Mouse (Mus musculus): Measurements from ENCODE around the gene Tom1.
A peak's percentile ranks its signal among the peaks of the same experiment; 100 is the strongest.

Gene Tom1

DNA sequence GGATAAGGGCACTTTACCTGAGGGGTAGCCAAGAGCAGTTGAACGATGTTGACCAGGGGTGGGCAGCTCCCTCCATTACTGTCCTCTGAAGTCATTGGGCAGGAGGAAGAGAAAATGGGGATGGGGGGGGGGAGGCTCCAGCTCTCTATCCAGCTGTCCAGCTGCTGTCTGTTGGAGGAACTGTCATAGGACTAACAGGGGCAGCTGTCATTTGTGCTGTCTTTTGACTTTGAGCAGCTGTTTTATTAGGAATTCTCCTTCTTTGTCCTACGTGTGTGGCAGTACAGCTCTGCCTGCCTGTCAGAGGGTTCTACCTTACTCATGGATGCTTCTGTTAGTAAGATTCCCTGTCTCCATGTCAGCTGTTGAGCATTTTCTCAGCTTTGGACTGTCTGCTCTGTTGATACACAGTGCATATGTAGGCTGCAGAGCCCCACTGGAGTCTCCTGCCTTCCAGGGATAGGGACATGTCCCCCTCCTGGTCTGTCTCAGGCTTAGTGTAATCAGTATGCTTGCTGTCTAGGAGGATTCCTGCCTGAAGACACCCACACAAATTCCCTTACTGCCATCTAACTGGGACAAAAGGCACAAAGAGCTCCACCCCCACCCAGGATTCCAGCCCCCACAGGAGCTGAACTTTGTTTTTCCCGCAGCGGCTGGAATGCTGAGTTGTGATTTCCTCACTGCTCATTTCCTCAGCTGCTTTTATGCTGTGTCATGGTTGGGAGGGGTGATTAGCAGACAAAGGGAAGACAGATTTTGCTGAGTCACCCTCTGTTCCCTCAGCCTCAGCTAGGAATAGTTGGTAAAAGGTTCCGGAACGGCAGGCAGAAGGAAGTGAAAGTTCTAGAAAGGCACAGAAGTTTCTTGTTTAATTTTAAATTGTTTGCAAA is 55.7 kb downstream of the Tom1 start:
- no peak for DNase-seq (ENCODE audit: low read depth in 2 of 2, low spot score in 2 of 2)

DNA sequence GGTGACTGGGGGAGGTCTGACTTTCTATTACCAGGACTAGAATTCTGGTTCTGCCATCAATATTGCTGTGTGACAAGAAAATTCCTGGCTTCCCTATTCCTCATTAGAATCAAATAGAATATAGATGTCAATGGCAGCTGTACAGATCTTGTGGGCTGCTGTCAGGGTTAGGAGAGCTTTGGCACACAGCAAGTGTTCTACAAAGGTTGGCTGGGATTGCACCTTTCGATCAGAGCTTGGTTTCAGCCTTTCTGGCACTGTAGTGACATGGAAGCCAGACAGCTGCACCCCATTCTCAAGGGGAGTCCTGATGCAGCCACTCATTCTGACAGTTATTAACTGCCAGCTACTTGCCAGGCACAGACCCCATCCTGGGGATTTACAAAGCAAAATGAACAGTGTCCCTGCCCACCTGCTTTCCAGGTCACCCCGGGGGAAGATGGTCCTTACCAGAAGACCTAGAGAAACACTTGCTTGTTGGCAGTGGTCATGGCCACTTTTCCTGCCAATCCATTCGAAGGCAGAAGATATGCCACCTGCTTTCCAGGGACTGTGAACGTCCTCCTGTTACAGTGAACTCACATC is 57.4 kb downstream of the Tom1 start:
- no peak for DNase-seq (ENCODE audit: low read depth in 2 of 2, low spot score in 2 of 2)

DNA sequence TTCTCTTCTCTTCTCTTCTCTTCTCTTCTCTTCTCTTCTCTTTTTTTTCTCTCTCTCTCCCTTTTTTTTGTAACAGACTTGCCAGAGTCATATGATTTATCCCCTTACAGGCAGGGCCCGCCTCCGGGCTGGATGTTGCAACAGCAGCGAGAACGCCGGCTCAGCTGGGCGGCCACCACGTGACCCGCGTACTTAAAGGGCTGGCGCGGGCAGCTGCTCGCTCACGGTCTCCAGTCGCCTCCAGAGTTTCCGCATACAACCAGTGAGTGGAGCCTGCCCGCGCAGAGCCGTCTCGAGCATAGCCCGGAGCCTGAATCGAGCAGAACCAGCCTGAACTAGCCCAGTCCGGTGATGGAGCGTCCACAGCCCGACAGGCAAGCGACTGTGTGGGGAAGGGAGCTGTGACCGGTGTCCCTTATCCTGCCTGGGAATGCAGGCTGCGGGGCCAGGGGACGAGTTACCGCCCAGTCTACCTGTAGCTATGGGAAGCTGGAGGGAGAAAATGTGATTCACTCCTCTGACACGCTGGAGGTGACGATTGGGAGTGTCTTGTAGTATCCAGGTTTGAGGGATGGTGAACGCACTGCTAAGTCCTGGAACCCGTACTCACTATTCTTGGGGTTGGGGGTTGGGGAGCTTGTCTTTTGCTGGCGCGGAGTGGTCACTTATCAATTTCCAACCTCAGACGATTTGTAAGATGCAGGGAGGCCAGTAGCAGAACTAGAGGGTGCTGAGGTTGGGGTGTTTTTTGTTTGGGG is 60.1 kb downstream of the Tom1 start, which contains the start of gene Hmox1:
Hmox1 (plus strand) TSS at position 223 of the 758 bp plus-strand sequence.
- peak; percentile 46 to 54 for DNase-seq (ENCODE audit: low read depth in 2 of 2, low spot score in 2 of 2)

DNA sequence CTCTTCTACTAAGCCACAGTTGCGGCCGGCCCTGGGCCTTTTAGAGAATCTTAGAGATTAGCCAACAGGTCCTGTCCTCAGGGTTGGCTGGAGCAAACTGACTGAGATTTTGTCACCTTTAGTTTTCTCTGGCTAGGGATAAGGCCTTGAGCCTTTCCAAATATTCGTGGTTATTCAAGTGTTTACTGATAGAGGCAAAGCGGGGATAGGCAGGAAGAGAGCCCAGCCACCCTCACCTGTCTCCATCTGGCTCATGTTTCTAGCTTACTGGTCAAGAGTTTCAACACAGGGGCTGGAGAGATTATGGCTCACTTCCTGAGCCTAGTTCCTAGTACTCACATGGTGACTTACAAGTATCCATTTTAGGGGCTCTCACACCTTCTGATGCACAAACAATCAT is 69.5 kb downstream of the Tom1 start:
- DNase-seq (ENCODE audit: low read depth in 2 of 2, low spot score in 2 of 2) = no peak

DNA sequence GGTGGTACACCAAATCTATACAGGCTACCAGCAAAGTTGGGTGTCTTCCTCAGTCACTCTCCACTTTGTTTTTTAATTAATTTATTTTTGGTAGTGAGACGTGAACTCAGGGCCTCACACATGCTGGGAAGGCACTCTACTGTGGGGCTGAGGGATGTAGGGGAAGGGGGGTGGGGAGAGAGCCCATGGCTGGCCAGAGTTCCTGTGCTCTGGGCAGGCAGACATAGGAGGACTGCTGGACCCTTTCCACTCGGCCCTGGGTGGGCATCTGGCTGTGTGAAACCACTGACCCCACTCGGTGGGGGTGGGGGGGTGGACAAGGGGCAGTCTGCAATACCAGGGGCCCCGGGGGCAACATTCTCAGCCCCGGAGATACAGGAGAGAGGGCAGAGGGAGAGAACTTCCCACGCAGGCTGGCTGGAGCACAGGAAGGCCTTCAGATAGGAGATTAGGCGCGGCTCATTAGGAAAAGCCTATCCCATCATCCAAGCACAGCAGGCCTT is 69.9 kb downstream of the Tom1 start:
- DNase-seq (ENCODE audit: low read depth in 2 of 2, low spot score in 2 of 2) = no peak

DNA sequence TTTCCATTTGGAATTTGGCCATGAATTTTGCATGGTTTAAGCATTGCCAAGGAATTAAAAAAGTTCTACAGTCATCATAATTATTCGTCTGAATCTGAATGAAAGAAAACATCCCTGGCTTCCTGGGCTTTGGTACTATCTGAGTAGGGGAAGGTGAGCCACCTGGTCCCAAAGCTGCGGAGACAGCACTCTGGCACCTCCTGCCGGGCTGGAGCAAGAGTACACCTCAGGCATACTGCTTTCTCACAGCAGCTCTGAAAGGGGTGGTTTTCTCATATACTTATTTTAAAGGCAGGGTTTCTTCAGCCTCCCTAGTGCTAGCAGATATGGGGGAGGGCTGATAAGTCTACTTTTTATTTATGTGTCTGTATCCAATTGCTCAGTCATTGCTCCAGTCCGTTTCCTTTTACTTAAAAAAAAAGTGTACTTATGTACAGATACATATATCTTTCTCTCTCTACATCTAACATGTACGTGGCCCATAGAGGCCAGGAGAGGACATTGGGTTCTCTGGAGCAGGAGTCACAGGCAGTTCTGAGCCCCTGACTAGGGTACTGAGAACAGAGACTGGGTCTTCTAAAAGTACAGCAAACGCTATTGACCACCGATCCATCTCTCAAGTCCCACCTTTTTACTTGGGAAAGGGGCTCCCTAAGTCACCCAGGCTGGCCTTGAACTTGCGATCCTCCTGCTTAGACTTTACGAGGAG is 75.2 kb downstream of the Tom1 start:
- peak; percentile 76 to 81 for DNase-seq (ENCODE audit: low read depth in 2 of 2, low spot score in 2 of 2)

DNA sequence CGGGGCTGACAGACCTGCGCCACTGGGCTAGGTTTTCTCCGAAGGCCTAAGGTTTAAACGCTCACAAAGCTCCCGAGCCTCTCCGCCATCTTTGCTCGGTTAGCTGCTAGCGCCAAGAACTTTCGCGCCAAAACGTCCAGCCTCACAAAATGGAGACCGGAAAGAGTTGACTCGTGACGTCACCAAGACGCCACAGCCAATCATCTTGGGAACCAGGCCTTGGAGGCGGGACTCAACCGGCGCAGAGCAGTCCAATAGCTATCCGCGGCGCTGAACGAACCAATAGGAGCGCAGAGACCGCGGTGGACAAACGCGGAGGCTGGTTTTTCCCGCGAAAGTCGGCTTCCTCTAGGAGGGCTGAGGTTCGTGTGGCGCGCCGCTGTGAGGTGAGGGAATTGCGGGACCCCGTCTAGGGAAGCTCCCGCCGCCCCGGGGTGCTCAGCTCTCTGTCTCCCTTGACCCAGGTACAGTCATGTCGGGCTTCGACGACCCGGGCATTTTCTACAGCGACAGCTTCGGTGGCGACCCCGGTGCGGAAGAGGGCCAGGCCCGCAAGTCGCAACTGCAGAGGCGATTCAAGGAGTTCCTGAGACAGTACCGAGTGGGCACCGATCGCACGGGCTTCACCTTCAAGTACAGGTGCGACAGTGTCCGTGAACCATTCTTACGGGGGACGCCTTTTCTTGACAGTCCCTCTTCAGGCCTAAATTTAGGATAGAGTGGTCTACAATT is 75.9 kb downstream of the Tom1 start, which contains the start of gene Mcm5:
Mcm5 (plus strand) TSS at position 334 of the 732 bp plus-strand sequence.
- peak; percentile 98 for DNase-seq (ENCODE audit: low read depth in 2 of 2, low spot score in 2 of 2)

DNA sequence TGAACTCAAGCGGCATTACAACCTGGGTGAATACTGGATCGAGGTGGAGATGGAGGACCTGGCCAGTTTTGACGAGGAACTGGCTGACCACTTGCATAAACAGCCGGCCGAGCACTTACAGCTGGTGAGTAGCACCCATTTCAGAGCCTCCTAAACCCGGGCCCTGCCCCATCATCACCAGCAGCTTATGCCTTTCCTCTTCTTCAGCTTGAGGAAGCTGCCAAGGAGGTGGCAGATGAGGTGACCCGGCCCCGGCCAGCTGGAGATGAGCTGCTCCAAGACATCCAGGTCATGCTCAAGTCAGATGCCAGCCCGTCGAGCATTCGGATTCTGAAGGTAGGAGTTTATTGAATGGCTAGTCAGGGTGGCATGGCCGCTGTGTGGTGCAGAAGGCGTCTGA is 76.6 kb downstream of the Tom1 start:
- no peak for DNase-seq (ENCODE audit: low read depth in 2 of 2, low spot score in 2 of 2)

DNA sequence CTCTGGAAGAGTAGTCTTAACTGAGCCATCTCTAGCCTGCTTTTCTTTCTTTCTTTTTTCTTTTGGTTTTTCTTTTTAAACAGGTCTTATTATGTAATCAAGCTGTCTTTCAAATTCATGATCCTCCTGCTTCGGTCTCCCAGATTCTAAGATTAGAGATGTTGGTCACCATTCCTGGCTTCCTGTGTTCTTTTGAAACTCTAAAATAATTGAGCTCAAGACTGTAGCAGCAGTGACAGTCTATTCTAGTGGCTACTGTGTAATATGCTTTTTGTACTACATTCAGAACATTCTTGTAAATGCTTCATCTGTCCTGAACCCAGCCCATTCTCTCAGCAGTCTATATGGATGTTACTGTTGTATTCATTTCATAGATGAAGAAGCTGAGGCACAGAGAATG is 85.0 kb downstream of the Tom1 start:
- DNase-seq (ENCODE audit: low read depth in 2 of 2, low spot score in 2 of 2) = no peak

DNA sequence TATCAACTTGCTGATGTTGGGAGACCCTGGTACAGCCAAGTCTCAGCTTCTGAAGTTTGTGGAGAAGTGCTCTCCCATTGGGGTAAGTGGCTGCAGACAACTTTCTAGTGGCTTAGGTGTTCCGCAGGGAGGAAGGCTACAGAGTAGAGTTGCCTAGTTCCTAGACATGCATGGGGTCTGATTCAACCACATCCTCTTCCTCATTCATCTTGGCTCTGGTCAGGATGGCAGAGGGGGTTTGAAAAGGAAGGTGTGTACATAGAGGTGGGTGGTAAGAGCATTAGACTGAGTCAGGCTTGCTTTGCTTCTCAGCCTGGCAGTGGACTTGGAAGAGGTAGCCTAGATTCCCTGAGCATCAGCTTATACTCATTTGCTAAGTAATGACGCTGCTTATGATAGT is 85.8 kb downstream of the Tom1 start:
- DNase-seq (ENCODE audit: low read depth in 2 of 2, low spot score in 2 of 2) = no peak
